Mouse (Mus musculus) lung, postnatal 0 days (tissue): ENCODE results near the gene Ppp1ca.

Experiments
- CTCF ChIP-seq: IDR thresholded peaks from 2 replicates; pipeline ENCODE4 v1.5.1; 2016; ENCODE audit warnings: antibody characterized with exemption, mild to moderate bottlenecking
- EP300 ChIP-seq: IDR thresholded peaks from 2 replicates; pipeline ENCODE4 v1.6.1; 2016; ENCODE audit warnings: antibody characterized with exemption, mild to moderate bottlenecking, control low read depth

DNA sequence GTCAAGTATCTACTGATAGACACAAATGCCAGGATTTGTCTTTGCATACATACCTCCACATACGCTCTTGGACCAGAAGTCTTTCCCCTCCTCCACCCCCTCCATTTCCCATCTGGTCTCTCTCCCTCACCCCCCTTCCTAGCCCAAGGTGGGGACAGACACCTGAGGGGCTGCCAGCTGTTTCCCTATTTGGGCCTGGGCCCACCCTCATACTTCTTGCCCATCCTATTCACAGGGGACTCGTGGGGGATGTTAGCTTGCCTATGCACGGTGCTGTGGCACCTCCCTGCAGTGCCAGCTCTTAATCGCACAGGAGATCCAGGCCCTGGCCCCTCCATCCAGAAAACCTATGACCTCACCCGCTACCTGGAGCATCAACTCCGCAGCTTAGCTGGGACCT, 28.1 kb downstream of the Ppp1ca start:
- TF ChIP-seq CTCF = no peak
- no peak for TF ChIP-seq EP300
